In the genomic region with DNA sequence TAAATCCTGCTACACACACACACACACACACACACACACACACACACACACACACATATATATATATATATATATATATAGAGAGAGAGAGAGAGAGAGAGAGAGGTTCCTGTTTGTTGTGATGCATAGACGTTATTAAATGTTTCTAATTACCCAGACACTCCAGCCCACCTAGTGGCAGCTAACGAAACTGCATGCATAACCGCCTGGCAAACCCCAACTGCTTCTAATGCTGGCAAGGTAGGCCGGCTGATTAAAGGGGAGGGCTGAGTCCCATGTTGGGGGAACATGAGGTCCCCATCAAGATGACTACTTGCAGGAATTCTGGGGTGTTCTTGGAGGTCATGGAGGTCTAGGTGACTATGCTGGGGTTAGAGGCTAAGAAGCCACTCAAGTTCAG, we compare ENCODE assay signal across 8 mouse cellular contexts.
A peak's percentile ranks its signal among the peaks of the same experiment; 100 is the strongest.
DNase-seq lines count a peak whose midpoint lies in the region; ATAC-seq and TF ChIP-seq lines count a peak whose summit lies in the region.

No protein-coding gene starts in this region.

- H3K4me1 ChIP-seq in lung, adult 2 months (ENCODE audit: control insufficient read depth, insufficient read depth, low read length): no peaks in the 10 kb centered on the region

- peak; percentile 62 for TF ChIP-seq CTCF in left cerebral cortex, adult 2 months (IDR thresholded peaks at IDR 0.05)
- TF ChIP-seq CTCF in lung, adult 2 months (IDR thresholded peaks at IDR 0.05; ENCODE audit: insufficient read depth, low read length): peak; percentile 51

- peak; percentile 59 to 60 for DNase-seq in left cerebral cortex, adult 2 months (ENCODE audit: extremely low spot score in 1 of 2, low spot score in 2 of 2)
- DNase-seq in left cerebral cortex, postnatal 36 days (ENCODE audit: low spot score in 2 of 2): no peak
- DNase-seq in adrenal gland, adult (ENCODE audit: inconsistent age in 2 of 2, low spot score in 1 of 2): peak; percentile 64 to 90
- DNase-seq in cerebellum, adult 9-10 months: peak; percentile 54
- peak; percentile 55 for DNase-seq in kidney, adult 9 months
- peak; percentile 35 for DNase-seq in lung, adult 2 months
- peak; percentile 68 for DNase-seq in right cerebral cortex, postnatal 4 days

- intact Hi-C loops in left cerebral cortex, adult 2 months (cut with DNase I): no loop called here
- intact Hi-C loops in left cerebral cortex, postnatal 36 days (cut with DNase I): no loop called here

- no peak for ATAC-seq in erythroblast, adult 5-6 weeks (replicated peaks; ENCODE audit: low FRiP score, poor library complexity, severe bottlenecking)

- WGBS in lung, adult 2 months: 11% methylated on average over 4 of the region's 4 CpGs

- no peak for TF ChIP-seq POLR2A in lung, adult 2 months (IDR thresholded peaks at IDR 0.05; ENCODE audit: borderline replicate concordance, extremely low read depth, low read depth, low read length)

- H3K4me3 ChIP-seq in left cerebral cortex, adult 2 months: no peak overlapping the region
- H3K4me3 ChIP-seq in lung, adult 2 months (replicated peaks; ENCODE audit: extremely low read depth, low read depth, low read length): no peak overlapping the region

- no peak overlapping the region for H3K27ac ChIP-seq in left cerebral cortex, adult 2 months

Comparison
In these comparisons a context has a peak if more than half of its experiments do, and no peak if none do; other contexts are left out.
1. DNase-seq: peak in left cerebral cortex, adult 2 months (2 of 2), adrenal gland, adult (2 of 2), cerebellum, adult 9-10 months (single experiment), kidney, adult 9 months (single experiment), lung, adult 2 months (single experiment) and right cerebral cortex, postnatal 4 days (single experiment); none in left cerebral cortex, postnatal 36 days (0 of 2).